Mouse (Mus musculus) spleen, adult 2 months (tissue): ENCODE data around the gene Grik5.

Source experiments
- CTCF ChIP-seq: fragments of 200-500 bp; IDR thresholded peaks from 2 replicates; pipeline ENCODE4 v1.5.1; 2011; ENCODE audit warnings: mild to moderate bottlenecking, inconsistent platforms; ENCODE audit not compliant: insufficient read depth, insufficient read length, insufficient replicate concordance; ENCODE audit errors: extremely low read depth
- POLR2A ChIP-seq: fragments of 200-500 bp; IDR thresholded peaks from 2 replicates; pipeline ENCODE4 v1.6.1; 2011; ENCODE audit warnings: low read depth, low read length, inconsistent platforms

DNA sequence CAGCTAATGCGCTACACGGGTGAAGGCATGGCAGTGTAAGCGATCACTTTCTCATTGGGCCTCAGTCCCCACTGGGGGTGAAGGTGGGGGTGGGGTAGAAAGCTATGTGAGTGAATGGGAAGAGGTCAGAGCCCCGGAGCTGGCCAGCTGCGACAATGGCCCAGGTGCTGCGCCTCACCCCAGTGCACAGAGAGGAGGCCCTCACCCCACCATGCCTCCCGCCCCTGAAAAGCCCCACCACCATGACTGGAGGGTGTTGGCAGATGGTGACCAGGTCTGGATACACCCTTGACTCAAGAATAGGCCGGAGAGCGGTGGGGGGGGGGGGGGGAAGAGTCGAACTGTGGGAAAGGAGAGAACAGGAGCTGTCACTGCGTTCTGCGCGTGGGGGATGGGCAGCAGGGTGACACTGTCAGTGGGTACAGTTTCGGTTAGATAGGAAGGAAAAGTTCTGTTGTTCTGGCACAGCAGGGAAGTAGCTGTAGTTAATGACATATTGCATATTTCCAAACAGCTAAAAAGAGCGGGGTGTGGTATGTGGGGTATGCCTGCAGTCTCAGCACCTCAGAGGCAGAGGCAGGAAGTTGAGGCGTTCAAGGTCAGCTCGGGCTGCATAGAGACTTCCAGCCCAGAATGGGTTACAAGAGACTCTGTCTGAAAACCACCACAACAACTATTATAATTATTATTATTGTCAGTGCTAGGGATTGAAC, 34.8 kb upstream of the Grik5 start:
- TF ChIP-seq POLR2A (no peak), CTCF (no peak)
